Mouse (Mus musculus): ENCODE data around the gene Nutf2-ps1.

DNA sequence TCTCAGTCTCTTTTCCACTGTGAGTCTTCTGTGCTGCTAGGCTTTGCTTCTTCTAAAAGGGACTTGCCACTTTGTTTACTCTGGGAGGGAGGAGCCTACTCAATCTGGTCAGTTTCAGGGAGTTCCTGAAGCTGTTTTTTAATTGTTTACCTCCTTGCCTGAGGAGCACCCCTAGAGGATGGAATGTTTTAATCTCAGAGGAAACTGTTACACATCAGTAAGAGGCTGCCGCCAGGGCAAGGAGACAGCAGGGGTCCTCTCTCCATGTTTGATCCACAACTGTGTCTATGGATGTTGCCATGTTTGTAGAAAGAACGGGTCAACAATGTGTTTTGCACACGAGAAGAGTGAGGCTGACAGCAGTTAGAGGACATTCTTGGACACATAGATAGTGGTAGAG is 28.4 kb downstream of the Nutf2-ps1 start:
- no peak for TF ChIP-seq TCF12 (IDR thresholded peaks at IDR 0.05; ENCODE audit: insufficient read depth, poor library complexity, severe bottlenecking)
- TF ChIP-seq POLR2A (IDR thresholded peaks at IDR 0.05; ENCODE audit: insufficient read length, low read depth) = no peak
